Mouse (Mus musculus) liver, embryonic 16.5 days (tissue): ENCODE measurements around the gene Olfr1387. TPM values are rescaled to one million over a fixed set of nuclear protein-coding genes. Genes with fewer than 3 reads are reported as not detected.
"Not testable (repeated sequence)": the region's sequence is repeated elsewhere in the genome, so short reads cannot be mapped to it uniquely, and the experiment has no call there.

Experiments
- ATAC-seq: fragments of 200-750 bp; cut with Nextera tagmentation; 2 replicates; pipeline ENCODE4 v1.8.0; 2017; ENCODE audit warnings: low read depth, mild to moderate bottlenecking, moderate number of reproducible peaks, moderate library complexity
- H3K27ac ChIP-seq: fragments of 300-500 bp; sonication (generic); 2 replicates; pipeline ENCODE4 v1.5.1; 2014; ENCODE audit warnings: mild to moderate bottlenecking, low read length
- H3K27me3 ChIP-seq: fragments of 300-500 bp; sonication (generic); 2 replicates; pipeline ENCODE4 v1.6.1; 2014; ENCODE audit warnings: low read depth, low read length, mixed read lengths; ENCODE audit not compliant: control insufficient read depth, insufficient read depth
- H3K36me3 ChIP-seq: fragments of 300-500 bp; sonication (generic); 2 replicates; pipeline ENCODE4 v1.6.1; 2014; ENCODE audit warnings: mild to moderate bottlenecking; ENCODE audit not compliant: control insufficient read depth, insufficient read depth
- H3K4me1 ChIP-seq: fragments of 300-500 bp; sonication (generic); 2 replicates; pipeline ENCODE4 v1.6.1; 2014; ENCODE audit warnings: low read depth, low read length, mixed read lengths; ENCODE audit not compliant: control insufficient read depth
- H3K4me2 ChIP-seq: fragments of 300-500 bp; sonication (generic); 2 replicates; pipeline ENCODE4 v1.6.1; 2014; ENCODE audit warnings: low read depth, low read length, mixed read lengths
- H3K4me3 ChIP-seq: fragments of 300-500 bp; sonication (generic); 2 replicates; pipeline ENCODE4 v1.5.1; 2014; ENCODE audit warnings: low read depth, mild to moderate bottlenecking, low read length
- H3K9ac ChIP-seq: fragments of 300-500 bp; sonication (generic); 2 replicates; pipeline ENCODE4 v1.6.1; 2014; ENCODE audit warnings: low read depth, low read length
- H3K9me3 ChIP-seq: fragments of 300-500 bp; sonication (generic); replicated peaks from 2 replicates; pipeline ENCODE4 v1.6.1; 2016; ENCODE audit warnings: low read length; ENCODE audit not compliant: control insufficient read depth
- WGBS: fragments of 180-500 bp; shearing (Covaris S2); extraction: QIAGEN DNeasy Blood & Tissue Kit; methylation state at CpG from one replicate; pipeline ENCODE4 v1.1.7; 2014; ENCODE audit not compliant: insufficient replicate concordance; 5-methylcytosine and 5-hydroxymethylcytosine counted together
- polyA plus RNA-seq: library from polyadenylated mRNA; unstranded; fragments of >200 nt; fragmentation: Nextera tagmentation; extraction: Ambion mirVana; gene quantifications from 2 replicates; pipeline ENCODE4 v1.2.1, GENCODE M21; 2015

Gene Olfr1387
- polyA plus RNA-seq, result not detected in 2 replicates

- no peak within 1 kb of the TSS for H3K27ac ChIP-seq
- no peaks in the 10 kb centered on the region for H3K27me3 ChIP-seq
- H3K4me2 ChIP-seq, result no peak within 1 kb of the TSS
- H3K4me3 ChIP-seq, result no peak within 1 kb of the TSS
- no peaks in the 10 kb centered on the region for H3K4me1 ChIP-seq
- ATAC-seq, result no peak
- H3K9me3 ChIP-seq, result no peaks in the 10 kb centered on the region
- WGBS, result 34% methylated on average over 1 of the region's 1 CpGs
- H3K36me3 ChIP-seq, result no peaks in the 10 kb centered on the region
- H3K9ac ChIP-seq, result no peak within 1 kb of the TSS
Measured at GRCm38 (mm10) chr11:49455043-49455442, at the start of gene Olfr1387. Olfr1387 (plus strand) TSS chr11:49455343.

DNA sequence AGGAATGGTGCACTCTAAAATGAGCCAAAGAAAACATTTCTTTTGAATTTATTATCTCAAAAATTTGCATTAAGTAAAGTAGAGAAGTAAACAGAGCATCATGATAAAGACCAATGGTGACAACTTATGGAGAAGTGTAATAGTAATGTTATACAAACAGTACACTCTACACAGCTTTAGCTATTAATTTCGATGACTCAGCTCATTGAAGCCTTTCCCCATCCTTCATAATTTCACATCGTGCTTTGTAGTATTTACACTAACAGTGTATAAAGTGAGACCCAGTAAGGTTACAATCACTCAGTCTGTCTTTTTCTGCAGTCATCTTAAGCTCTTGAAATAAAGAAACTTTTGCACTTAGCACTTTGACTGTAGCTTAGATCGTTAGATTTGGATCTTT is 48.4 kb upstream of the Olfr1387 start:
- Histone ChIP-seq H3K4me2 (no peak overlapping the region), H3K27me3 (no peaks in the 10 kb centered on the region), H3K27ac (no peak overlapping the region), H3K36me3 (no peaks in the 10 kb centered on the region), H3K9ac (no peak overlapping the region), H3K4me3 (no peak overlapping the region), H3K4me1 (no peaks in the 10 kb centered on the region), H3K9me3 (no peaks in the 10 kb centered on the region)
- no peak for ATAC-seq
- WGBS, result 58% methylated on average over 3 of the region's 3 CpGs

- no peak overlapping the region for H3K9ac ChIP-seq
- H3K9me3 ChIP-seq, result no peaks in the 10 kb centered on the region
- H3K4me2 ChIP-seq, result no peak overlapping the region
- no peaks in the 10 kb centered on the region for H3K27me3 ChIP-seq
- H3K27ac ChIP-seq, result no peak overlapping the region
- no peaks in the 10 kb centered on the region for H3K4me1 ChIP-seq
- no peak overlapping the region for H3K4me3 ChIP-seq
- no peaks in the 10 kb centered on the region for H3K36me3 ChIP-seq
- ATAC-seq, result no peak
- 25% methylated on average over 1 of the region's 1 CpGs for WGBS
Measured at GRCm38 (mm10) chr11:49410540-49410939, 44.6 kb upstream of the Olfr1387 start.

DNA sequence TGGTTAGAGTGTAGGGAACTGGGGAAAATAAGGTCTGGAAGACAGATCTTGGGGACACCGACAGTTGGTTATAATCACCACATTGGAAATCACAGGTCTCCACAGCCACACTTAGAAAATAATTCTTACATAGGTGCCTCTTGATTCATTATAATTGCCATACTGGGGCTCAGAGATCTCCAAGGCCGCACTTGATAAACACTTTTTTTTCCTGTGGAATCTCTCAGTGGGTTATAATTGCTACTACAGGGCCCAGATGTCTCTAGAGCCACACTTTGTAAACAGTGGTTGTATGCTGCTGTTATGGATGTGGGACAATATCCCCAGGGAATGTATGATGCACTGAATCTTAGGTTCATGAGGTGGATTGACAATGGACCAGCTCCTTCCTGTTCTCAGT is 32.4 kb upstream of the Olfr1387 start, which contains the start of gene Olfr1389:
TSS of gene Olfr1389 (plus strand) at position 301 of the 400 bp plus-strand sequence.
- Histone ChIP-seq H3K4me3 (no peak within 1 kb of the TSS), H3K36me3 (no peaks in the 10 kb centered on the region), H3K27ac (no peak within 1 kb of the TSS), H3K4me2 (no peak within 1 kb of the TSS), H3K4me1 (no peaks in the 10 kb centered on the region), H3K9me3 (no peaks in the 10 kb centered on the region), H3K27me3 (no peaks in the 10 kb centered on the region), H3K9ac (no peak within 1 kb of the TSS)
- ATAC-seq, result no peak
- 62% methylated on average over 2 of the region's 2 CpGs for WGBS

DNA sequence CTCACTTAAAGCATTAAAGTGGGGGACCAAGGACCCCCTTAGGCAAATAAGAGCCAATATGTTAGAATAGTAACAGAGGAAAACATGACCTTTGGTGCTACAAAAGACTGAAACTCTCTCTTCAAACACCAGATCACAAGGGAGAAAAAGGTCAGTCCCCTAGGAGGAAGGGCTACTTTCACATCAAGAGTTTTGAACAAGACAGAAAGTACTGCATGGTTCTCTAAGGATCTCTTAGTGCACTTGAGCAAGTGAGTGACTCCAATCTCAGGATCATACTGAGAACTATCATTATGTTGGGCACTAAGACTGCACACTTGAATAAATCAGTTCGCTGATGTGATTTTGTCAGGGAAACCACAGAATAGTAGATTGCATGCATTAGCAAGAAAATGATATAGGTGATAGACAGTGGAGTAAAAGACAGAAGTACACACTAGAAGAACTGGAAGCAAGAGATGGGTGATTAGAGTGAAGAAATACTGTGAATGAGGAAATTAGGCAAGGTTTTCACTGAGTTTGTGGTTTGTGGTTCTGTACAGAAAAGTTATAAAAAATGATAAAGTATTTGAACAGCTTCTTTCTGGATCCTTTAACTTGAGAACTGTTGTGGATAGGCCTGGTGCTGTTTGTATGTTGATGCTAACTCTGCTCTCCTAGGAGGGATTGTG is 29.8 kb upstream of the Olfr1387 start:
- H3K4me3 ChIP-seq, result no peak overlapping the region
- WGBS, result 49% methylated on average over 1 of the region's 1 CpGs

DNA sequence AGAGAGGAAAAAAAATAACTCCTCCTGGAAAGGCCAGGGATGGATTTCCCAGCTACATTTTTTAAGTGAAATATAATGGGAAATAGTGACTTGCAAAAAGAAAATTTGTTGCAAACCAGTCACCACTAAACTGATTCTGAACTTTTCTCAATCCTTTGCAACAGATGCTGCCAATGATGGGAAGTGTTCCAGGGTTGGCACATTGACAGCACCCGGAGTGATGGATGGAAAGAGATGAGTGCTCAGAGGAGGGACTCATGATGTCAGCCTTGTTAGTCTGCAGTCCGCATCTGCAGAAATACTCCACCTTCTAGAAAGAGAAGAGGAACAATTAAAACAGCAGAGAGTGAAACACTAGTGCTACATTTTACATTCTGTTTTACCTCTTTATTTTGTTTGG is 25.5 kb upstream of the Olfr1387 start:
- ATAC-seq, result no peak
- Histone ChIP-seq H3K36me3 (no peaks in the 10 kb centered on the region), H3K4me1 (no peaks in the 10 kb centered on the region), H3K27ac (no peak overlapping the region), H3K27me3 (no peaks in the 10 kb centered on the region), H3K9me3 (no peaks in the 10 kb centered on the region; the same call in 1 of the 2 replicates), H3K4me2 (no peak overlapping the region), H3K9ac (no peak overlapping the region), H3K4me3 (no peak overlapping the region)
- 62% methylated on average over 2 of the region's 2 CpGs for WGBS

More for the DNA sequence above, 29.8 kb upstream of the Olfr1387 start:
- ATAC-seq, result no peak
- Histone ChIP-seq H3K4me2 (no peak overlapping the region), H3K27ac (no peak overlapping the region), H3K36me3 (no peaks in the 10 kb centered on the region), H3K27me3 (no peaks in the 10 kb centered on the region), H3K9me3 (no peaks in the 10 kb centered on the region), H3K4me1 (no peaks in the 10 kb centered on the region), H3K9ac (no peak overlapping the region)

DNA sequence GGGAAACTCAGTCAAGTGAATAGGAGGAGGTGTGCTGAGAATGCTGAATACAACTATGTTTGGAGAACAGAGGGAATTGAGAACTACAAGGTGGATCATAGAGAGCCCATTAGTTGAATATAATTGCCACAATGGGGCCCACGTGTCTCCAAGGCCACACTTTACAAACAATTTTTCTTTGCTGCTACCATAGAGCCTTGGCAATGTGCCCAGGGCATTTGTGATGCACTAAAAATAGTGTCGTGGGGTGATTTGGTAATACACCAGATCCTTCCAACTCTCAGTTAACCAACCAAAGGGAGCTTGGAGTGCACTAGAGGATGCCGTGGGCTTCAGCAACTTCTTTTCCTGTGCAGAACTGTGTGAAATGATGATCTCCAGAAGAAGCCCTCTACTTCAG is 18.7 kb upstream of the Olfr1387 start, which contains the start of gene Olfr1388:
TSS of gene Olfr1388 (plus strand) at position 214 of the 400 bp plus-strand sequence.
- Histone ChIP-seq H3K36me3 (no peaks in the 10 kb centered on the region), H3K4me1 (no peaks in the 10 kb centered on the region), H3K4me2 (no peak within 1 kb of the TSS), H3K9me3 (no peaks in the 10 kb centered on the region; the same call in 1 of the 2 replicates), H3K27ac (no peak within 1 kb of the TSS), H3K4me3 (no peak within 1 kb of the TSS), H3K27me3 (no peaks in the 10 kb centered on the region), H3K9ac (no peak within 1 kb of the TSS)
- ATAC-seq, result no peak
- WGBS, result 47% methylated on average over 3 of the region's 3 CpGs

GRCm38 (mm10) chr11:49464746-49465145 is 9.6 kb downstream of the Olfr1387 start, which contains the start of gene Olfr1386:
Olfr1386 (plus strand) TSS chr11:49465046.
- WGBS, result 55% methylated on average over 2 of the region's 3 CpGs

GRCm38 (mm10) chr11:49485973-49486372 is 30.8 kb downstream of the Olfr1387 start:
- H3K4me1 ChIP-seq, result no peaks in the 10 kb centered on the region
- no peak overlapping the region for H3K27ac ChIP-seq
- H3K27me3 ChIP-seq, result no peaks in the 10 kb centered on the region
- no peaks in the 10 kb centered on the region for H3K9me3 ChIP-seq
- ATAC-seq, result no peak
- H3K4me2 ChIP-seq, result no peak overlapping the region
- no peak overlapping the region for H3K9ac ChIP-seq
- no peak overlapping the region for H3K4me3 ChIP-seq
- WGBS, result 30% methylated on average over 4 of the region's 4 CpGs
- H3K36me3 ChIP-seq, result no peaks in the 10 kb centered on the region

More at GRCm38 (mm10) chr11:49464746-49465145, 9.6 kb downstream of the Olfr1387 start, which contains the start of gene Olfr1386:
- not testable (repeated sequence) for H3K9ac ChIP-seq, H3K9me3 ChIP-seq, H3K27ac ChIP-seq, H3K4me3 ChIP-seq, H3K4me1 ChIP-seq, ATAC-seq, H3K27me3 ChIP-seq, H3K36me3 ChIP-seq, H3K4me2 ChIP-seq
